Mouse (Mus musculus) erythroblast, embryonic 14.5 days (primary cell): Measurements from ENCODE around the gene Rab3c. TPM values are rescaled to one million over a fixed set of nuclear protein-coding genes. Genes with fewer than 3 reads are reported as not detected.

Experiments used
- H3K27me3 ChIP-seq: 2 replicates; pipeline ENCODE4 v1.6.1; 2012; ENCODE audit warnings: inconsistent platforms; ENCODE audit not compliant: control insufficient read depth
- H3K36me3 ChIP-seq: 2 replicates; pipeline ENCODE4 v1.6.1; 2012; ENCODE audit warnings: mild to moderate bottlenecking, inconsistent platforms; ENCODE audit not compliant: control insufficient read depth
- H3K4me1 ChIP-seq: 2 replicates; pipeline ENCODE4 v1.6.1; 2012; ENCODE audit warnings: inconsistent platforms; ENCODE audit not compliant: control insufficient read depth
- H3K4me3 ChIP-seq: replicated peaks from 2 replicates; pipeline ENCODE3; 2012; ENCODE audit warnings: moderate library complexity, mild to moderate bottlenecking, inconsistent platforms
- H3K9me3 ChIP-seq: 2 replicates; pipeline ENCODE4 v1.6.1; 2012; ENCODE audit warnings: low read length, inconsistent platforms, mixed read lengths; ENCODE audit not compliant: control insufficient read depth
- GATA1 ChIP-seq: IDR thresholded peaks from 2 replicates; pipeline ENCODE4 v1.6.1; 2012; ENCODE audit warnings: low read length, inconsistent platforms, mixed read lengths
- TAL1 ChIP-seq: IDR thresholded peaks from 3 replicates; pipeline ENCODE4 v1.6.1; 2012; ENCODE audit warnings: low read length, inconsistent platforms, mixed read lengths
- polyA plus RNA-seq: library from polyadenylated mRNA; stranded (reverse); fragments of >175 nt; gene quantifications from 2 replicates; pipeline ENCODE4 v1.2.3, GENCODE M21; 2012

The Rab3c gene
- polyA plus RNA-seq, 1 experiment = not detected

DNA sequence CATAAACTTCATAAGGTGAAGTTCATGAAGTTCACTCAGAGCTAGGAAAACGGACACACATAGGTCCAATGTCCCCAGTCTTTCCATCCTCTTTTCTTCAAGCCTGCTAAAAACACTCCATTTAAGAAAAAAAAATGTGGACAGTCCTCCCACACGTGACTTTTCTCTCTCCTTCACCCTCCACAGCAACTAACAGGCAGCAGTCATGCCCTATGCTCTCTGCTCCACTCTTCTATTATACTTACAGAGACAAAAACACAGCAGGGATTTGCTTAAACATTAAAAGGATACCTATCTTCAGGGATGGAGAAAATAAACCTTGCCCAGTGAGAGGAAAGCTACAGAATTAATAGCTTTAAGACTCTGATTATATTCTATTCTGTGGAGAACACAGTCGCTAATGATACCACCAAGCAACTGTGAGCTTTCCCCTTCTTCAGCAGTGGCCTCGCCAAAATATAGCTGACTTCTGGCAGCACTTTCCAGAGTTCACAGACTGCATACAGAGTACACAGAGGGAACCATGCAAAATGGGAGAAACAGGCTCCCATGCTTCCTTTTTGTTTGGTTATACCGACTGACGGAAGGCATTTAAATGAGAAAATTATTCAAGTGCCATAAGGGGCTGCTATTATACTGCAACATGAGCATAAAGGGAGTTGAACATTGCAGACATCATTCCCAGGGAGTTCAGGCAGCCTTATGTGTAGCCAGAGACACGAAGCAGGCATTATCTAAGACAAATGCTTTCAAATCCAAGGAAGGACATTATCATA is 165.7 kb downstream of the Rab3c start:
- no peaks in the 10 kb centered on the region for H3K9me3 ChIP-seq
- H3K4me1 ChIP-seq = no peaks in the 10 kb centered on the region
- H3K4me3 ChIP-seq = no peak overlapping the region
- H3K27me3 ChIP-seq = no peaks in the 10 kb centered on the region
- TF ChIP-seq GATA1 (no peak), TAL1 (no peak)
- no peaks in the 10 kb centered on the region for H3K36me3 ChIP-seq

DNA sequence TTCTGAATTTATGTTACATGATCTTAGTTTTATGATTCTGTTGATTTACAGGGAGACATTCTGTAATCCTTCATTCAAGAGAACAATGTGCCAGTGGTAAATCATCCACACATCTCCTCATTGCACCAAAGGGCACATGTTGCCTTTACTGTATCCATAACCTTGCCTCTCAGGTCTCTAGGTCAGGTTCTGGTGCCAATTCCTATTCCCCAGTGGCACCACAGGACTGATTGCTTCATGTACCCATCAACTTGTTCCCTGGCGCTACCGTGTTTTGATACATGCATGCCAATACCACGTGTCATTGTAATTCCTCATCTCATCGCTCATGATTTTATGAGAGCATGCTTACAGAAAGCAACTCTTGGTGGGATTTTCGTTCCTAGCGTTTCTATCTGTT is 167.1 kb downstream of the Rab3c start:
- Histone ChIP-seq H3K36me3 (no peaks in the 10 kb centered on the region), H3K9me3 (no peaks in the 10 kb centered on the region), H3K4me1 (no peaks in the 10 kb centered on the region), H3K27me3 (no peaks in the 10 kb centered on the region), H3K4me3 (no peak overlapping the region)
- TF ChIP-seq TAL1 (no peak), GATA1 (no peak)

DNA sequence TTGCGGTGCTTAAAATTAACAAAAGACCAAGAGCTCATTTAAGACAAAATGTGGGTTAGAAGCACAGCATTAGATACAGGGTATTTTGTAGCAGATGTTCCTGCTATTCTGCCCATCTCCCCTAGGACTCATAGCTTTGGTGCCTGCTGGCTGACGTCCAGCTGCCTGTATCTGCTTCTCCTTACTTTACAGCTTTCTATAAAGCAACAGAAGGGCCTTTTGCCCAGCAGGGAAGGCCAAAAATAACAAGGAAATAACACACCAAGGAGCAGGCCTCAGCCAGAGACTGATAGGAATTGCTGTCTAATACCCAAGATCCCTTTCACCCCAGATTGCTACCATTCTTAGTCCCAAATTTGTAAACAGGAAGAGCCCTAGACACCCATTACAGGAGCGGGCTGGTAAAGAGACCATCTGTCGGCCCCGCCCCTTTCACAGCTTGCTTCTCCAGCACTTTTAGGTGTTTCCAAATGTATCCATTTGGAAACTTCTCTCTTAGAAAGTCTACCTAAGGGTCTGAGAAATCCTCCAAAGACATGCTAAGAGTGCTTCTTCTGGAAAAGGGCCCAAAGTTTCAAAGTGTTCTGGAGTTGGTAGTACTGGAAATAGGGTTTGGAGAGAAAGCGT is 183.3 kb downstream of the Rab3c start:
- Histone ChIP-seq H3K9me3 (0 out of 2 replicates have a peak, but pooled peaks cover 2% of the 10 kb centered on the region), H3K4me1 (no peaks in the 10 kb centered on the region), H3K27me3 (no peaks in the 10 kb centered on the region), H3K36me3 (no peaks in the 10 kb centered on the region), H3K4me3 (no peak overlapping the region)
- TF ChIP-seq GATA1 = no peak
- no peak for TF ChIP-seq TAL1

DNA sequence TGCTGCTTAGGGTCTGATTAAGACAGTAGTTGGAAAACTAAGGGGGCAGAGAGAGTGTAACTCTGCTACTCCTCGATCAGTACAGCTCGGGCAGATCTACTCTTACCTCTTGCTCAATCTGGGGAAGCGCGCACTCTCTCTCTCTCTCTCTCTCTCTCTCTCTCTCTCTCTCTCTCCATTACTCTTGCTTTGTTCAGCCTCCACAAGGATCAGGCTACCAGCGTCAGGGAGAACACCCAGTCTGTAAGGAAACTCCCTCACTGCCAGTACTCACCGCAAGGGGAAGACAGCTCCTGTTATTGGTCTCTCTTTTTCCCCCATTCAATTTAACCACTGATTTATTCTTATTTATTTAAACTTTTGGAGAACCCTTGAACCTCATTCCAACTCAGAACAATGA is 185.8 kb downstream of the Rab3c start:
- Histone ChIP-seq H3K36me3 (no peaks in the 10 kb centered on the region), H3K4me1 (no peaks in the 10 kb centered on the region), H3K27me3 (no peaks in the 10 kb centered on the region), H3K9me3 (0 out of 2 replicates have a peak, but pooled peaks cover 2% of the 10 kb centered on the region), H3K4me3 (no peak overlapping the region)
- TF ChIP-seq GATA1 = no peak
- TF ChIP-seq TAL1 = no peak

DNA sequence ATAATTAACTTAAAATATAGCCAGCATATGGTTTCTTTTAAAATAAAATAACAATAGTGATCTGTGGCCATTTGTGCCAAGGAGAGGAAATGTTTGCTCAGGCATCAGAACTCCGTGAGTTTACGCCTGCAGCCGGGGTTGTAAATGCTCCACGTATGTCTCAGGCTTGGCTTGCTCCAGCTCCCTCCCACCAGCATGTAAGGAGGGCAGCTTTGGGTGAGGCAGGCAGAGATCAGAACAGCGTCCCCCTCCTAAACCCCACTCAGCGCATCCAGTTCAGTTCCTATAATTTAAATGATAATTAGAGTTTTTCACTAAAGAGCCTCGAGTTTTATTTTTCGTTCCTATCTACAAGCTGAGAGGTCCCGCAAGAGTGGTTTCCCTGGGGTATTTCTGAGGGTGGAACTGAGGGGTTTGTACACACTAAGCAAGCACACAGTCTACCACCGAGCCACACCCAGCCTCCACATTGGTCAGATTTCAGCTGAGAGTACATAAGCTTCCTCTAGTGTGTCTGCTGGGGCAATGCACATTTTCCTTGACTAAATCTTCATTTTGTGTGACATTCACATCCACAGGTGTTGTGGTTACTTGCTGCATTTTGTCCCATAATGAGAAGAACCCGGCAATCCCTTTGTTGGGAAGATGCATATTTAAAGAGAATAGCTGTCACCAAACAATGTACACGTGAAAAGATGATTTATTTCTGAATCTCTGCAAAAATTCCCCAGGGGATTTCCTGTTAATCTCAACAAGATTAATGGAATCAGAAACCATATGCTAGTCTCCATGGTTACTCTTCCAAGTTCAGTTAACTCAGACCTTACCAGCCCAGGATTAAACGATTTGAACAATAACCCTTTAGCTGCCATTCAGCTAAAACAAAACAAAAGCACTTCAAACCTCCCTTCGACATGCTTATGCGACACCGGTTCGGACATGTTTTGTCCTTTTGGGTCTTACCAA is 186.8 kb downstream of the Rab3c start:
- Histone ChIP-seq H3K9me3 (0 out of 2 replicates have a peak, but pooled peaks cover 2% of the 10 kb centered on the region), H3K36me3 (no peaks in the 10 kb centered on the region), H3K4me1 (no peaks in the 10 kb centered on the region), H3K27me3 (no peaks in the 10 kb centered on the region), H3K4me3 (no peak overlapping the region)
- no peak for TF ChIP-seq GATA1

DNA sequence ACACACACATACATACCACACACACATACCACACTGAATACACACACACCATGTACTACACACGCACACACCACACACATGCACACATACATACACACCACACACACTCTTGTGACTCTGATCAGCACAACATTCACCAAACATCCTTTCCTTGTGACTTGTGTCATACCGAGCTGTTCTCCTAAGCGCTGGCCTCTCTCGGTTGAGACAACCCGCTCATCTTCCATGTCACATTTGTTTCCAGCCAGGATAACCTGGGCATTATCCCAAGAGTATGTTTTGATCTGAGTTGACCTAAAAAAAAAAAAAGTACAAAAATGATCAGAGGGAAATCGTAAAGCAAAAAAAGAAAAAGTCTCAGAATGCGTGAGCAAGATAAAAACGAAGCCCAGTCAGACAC is 196.8 kb downstream of the Rab3c start:
- Histone ChIP-seq H3K9me3 (peaks cover 5% of the 10 kb centered on the region), H3K27me3 (no peaks in the 10 kb centered on the region), H3K4me3 (no peak overlapping the region)

DNA sequence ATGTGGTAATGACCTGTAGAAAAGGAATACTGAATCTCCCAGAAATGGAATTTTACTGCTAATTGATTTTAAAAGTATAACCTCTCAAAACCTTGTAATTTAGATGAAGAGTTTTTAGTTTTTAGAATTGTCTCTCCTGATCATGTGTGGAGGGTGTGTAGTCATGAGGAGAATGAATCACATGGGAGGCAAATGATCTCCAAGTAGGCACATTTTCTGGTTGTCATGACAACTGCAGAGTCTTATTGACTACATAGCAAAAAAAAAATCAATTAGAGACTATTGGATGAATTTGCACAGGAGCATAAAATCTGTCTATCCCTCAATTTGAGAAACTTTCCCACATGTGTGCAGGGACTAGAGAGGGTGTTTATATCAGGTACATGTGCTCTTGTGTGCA is 199.6 kb downstream of the Rab3c start:
- Histone ChIP-seq H3K27me3 (no peaks in the 10 kb centered on the region), H3K36me3 (no peaks in the 10 kb centered on the region), H3K4me3 (no peak overlapping the region), H3K9me3 (peaks cover 5% of the 10 kb centered on the region), H3K4me1 (no peaks in the 10 kb centered on the region)
- TF ChIP-seq GATA1 = no peak
- TF ChIP-seq TAL1 = no peak

More for the DNA sequence above, 196.8 kb downstream of the Rab3c start:
- TF ChIP-seq GATA1 (no peak), TAL1 (no peak)
- Histone ChIP-seq H3K36me3 (no peaks in the 10 kb centered on the region), H3K4me1 (no peaks in the 10 kb centered on the region)

DNA sequence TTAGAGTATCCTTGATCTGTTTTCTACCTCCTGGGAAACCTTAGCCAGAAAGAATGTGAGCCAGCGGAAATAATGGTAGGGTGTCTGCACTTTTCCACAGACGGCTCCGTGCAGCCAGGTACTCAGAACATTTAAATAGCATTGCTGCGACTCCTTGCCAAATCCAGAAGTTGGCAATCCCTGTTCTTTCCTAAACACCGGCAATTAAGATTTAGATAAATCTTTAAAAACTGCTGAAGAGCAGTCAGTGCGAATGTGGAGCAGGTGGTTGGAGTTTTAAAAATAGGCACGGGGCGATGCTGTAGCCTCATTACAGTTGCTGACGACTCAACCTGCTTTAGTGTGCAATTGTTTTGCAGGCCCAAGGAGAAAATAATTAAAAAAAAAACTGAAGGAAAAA is 205.2 kb downstream of the Rab3c start:
- Histone ChIP-seq H3K9me3 (peaks cover under 1% of the 10 kb centered on the region), H3K36me3 (no peaks in the 10 kb centered on the region), H3K27me3 (no peaks in the 10 kb centered on the region), H3K4me3 (no peak overlapping the region), H3K4me1 (no peaks in the 10 kb centered on the region)
- TF ChIP-seq GATA1 (no peak), TAL1 (no peak)

DNA sequence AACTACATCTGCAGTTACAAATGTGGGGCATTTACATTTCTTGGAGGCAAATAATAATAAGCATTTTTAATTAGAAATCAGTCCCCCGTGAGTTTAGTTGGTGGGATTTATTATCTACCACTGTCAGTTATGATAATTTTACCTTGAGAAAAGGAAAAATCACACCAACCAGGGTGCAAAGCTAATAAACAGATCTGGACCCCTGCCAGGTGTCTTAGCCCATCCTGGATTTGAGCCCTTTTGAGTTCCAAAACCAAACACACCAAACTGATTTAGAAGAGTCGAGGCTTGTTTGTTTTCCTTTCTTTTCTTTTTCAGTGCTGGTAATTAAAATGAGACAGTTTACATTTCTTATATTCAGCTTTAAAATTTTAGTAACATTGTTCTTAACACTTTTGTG is 206.6 kb downstream of the Rab3c start:
- H3K36me3 ChIP-seq = no peaks in the 10 kb centered on the region
- TF ChIP-seq TAL1 (no peak), GATA1 (no peak)
- H3K4me3 ChIP-seq = no peak overlapping the region
- no peaks in the 10 kb centered on the region for H3K4me1 ChIP-seq
- peaks cover 5% of the 10 kb centered on the region for H3K9me3 ChIP-seq
- no peaks in the 10 kb centered on the region for H3K27me3 ChIP-seq
